Mouse (Mus musculus): Measurements from ENCODE around the gene Ecel1. TPM values are rescaled to one million over a fixed set of nuclear protein-coding genes. Genes with fewer than 3 reads are reported as not detected.
A peak's percentile ranks its signal among the peaks of the same experiment; 100 is the strongest.

Gene Ecel1
- polyA plus RNA-seq (2015; fragmentation: Nextera tagmentation; extraction: Ambion mirVana): 0.94 and 1.1 TPM in 2 replicates

GRCm38 (mm10) chr1:87156199-87156587 lies at the start of gene Ecel1:
Gene Ecel1, minus strand, starts transcription at chr1:87156521.
- Histone ChIP-seq H3K9me3 (ENCODE audit: low read length) (no peaks in the 10 kb centered on the region), H3K9ac (replicated peaks; ENCODE audit: low read length) (no peak within 1 kb of the TSS; the same call in 1 of the 2 replicates), H3K27ac (ENCODE audit: low read length) (no peak within 1 kb of the TSS), H3K4me2 (replicated peaks; ENCODE audit: low read depth, low read length) (peak within 1 kb of the TSS; percentile 62), H3K27me3 (ENCODE audit: insufficient read depth, low read length) (peaks cover 87% of the 10 kb centered on the region), H3K36me3 (ENCODE audit: insufficient read depth, low read length) (no peaks in the 10 kb centered on the region), H3K4me3 (ENCODE audit: low read length) (peak within 1 kb of the TSS; percentile 45), H3K4me1 (ENCODE audit: insufficient read depth, low read length) (peaks cover 21% of the 10 kb centered on the region)
- no peak for ATAC-seq (ENCODE audit: low FRiP score, low TSS enrichment)
- WGBS: 1% methylated on average over 11 of the region's 12 CpGs

GRCm38 (mm10) chr1:87205502-87205901 lies 49.2 kb upstream of the Ecel1 start:
- WGBS: 25% methylated on average over 3 of the region's 3 CpGs
- H3K36me3 ChIP-seq (ENCODE audit: insufficient read depth, low read length): no peaks in the 10 kb centered on the region
- no peak overlapping the region for H3K27ac ChIP-seq (ENCODE audit: low read length)
- peaks cover 9% of the 10 kb centered on the region; the same call in 1 of the 2 replicates for H3K4me1 ChIP-seq (ENCODE audit: insufficient read depth, low read length)
- H3K9ac ChIP-seq (replicated peaks; ENCODE audit: low read length): no peak overlapping the region
- ATAC-seq (ENCODE audit: low FRiP score, low TSS enrichment): peak; percentile 44; the same call in 1 of the 2 replicates
- peaks cover 2% of the 10 kb centered on the region; the same call in 1 of the 2 replicates for H3K9me3 ChIP-seq (ENCODE audit: low read length)
- H3K4me3 ChIP-seq (ENCODE audit: low read length): no peak overlapping the region
- H3K4me2 ChIP-seq (replicated peaks; ENCODE audit: low read depth, low read length): no peak overlapping the region
- H3K27me3 ChIP-seq (ENCODE audit: insufficient read depth, low read length): peaks cover 15% of the 10 kb centered on the region; the same call in 1 of the 2 replicates

GRCm38 (mm10) chr1:87205038-87205437 lies 48.7 kb upstream of the Ecel1 start:
- no peak overlapping the region for H3K27ac ChIP-seq (ENCODE audit: low read length)
- no peak overlapping the region for H3K4me2 ChIP-seq (replicated peaks; ENCODE audit: low read depth, low read length)
- H3K27me3 ChIP-seq (ENCODE audit: insufficient read depth, low read length): peaks cover 15% of the 10 kb centered on the region; the same call in 1 of the 2 replicates
- H3K9ac ChIP-seq (replicated peaks; ENCODE audit: low read length): no peak overlapping the region
- 46% methylated on average over 6 of the region's 6 CpGs for WGBS
- H3K4me3 ChIP-seq (ENCODE audit: low read length): no peak overlapping the region
- no peak for ATAC-seq (ENCODE audit: low FRiP score, low TSS enrichment)
- peaks cover 9% of the 10 kb centered on the region; the same call in 1 of the 2 replicates for H3K4me1 ChIP-seq (ENCODE audit: insufficient read depth, low read length)
- no peaks in the 10 kb centered on the region for H3K36me3 ChIP-seq (ENCODE audit: insufficient read depth, low read length)
- peaks cover 2% of the 10 kb centered on the region; the same call in 1 of the 2 replicates for H3K9me3 ChIP-seq (ENCODE audit: low read length)

- 92% methylated on average over 7 of the region's 7 CpGs for WGBS
- ATAC-seq (ENCODE audit: low FRiP score, low TSS enrichment): no peak
Measured at GRCm38 (mm10) chr1:87204465-87204864, 48.1 kb upstream of the Ecel1 start, which contains the start of gene Chrng. Gene Chrng, plus strand, starts transcription at chr1:87204657.

GRCm38 (mm10) chr1:87203779-87204178 lies 47.5 kb upstream of the Ecel1 start:
- peaks cover 2% of the 10 kb centered on the region; the same call in 1 of the 2 replicates for H3K9me3 ChIP-seq (ENCODE audit: low read length)
- no peak overlapping the region for H3K9ac ChIP-seq (replicated peaks; ENCODE audit: low read length)
- H3K27me3 ChIP-seq (ENCODE audit: insufficient read depth, low read length): peaks cover 15% of the 10 kb centered on the region; the same call in 1 of the 2 replicates
- ATAC-seq (ENCODE audit: low FRiP score, low TSS enrichment): no peak
- no peak overlapping the region for H3K4me2 ChIP-seq (replicated peaks; ENCODE audit: low read depth, low read length)
- WGBS: 78% methylated on average over 5 of the region's 5 CpGs
- H3K27ac ChIP-seq (ENCODE audit: low read length): no peak overlapping the region
- peaks cover 9% of the 10 kb centered on the region for H3K4me1 ChIP-seq (ENCODE audit: insufficient read depth, low read length)
- no peaks in the 10 kb centered on the region for H3K36me3 ChIP-seq (ENCODE audit: insufficient read depth, low read length)
- no peak overlapping the region for H3K4me3 ChIP-seq (ENCODE audit: low read length)

More at GRCm38 (mm10) chr1:87204465-87204864, 48.1 kb upstream of the Ecel1 start, which contains the start of gene Chrng:
- H3K9ac ChIP-seq (replicated peaks; ENCODE audit: low read length): no peak within 1 kb of the TSS
- peaks cover 9% of the 10 kb centered on the region; the same call in 1 of the 2 replicates for H3K4me1 ChIP-seq (ENCODE audit: insufficient read depth, low read length)
- H3K27ac ChIP-seq (ENCODE audit: low read length): no peak within 1 kb of the TSS
- peaks cover 15% of the 10 kb centered on the region; the same call in 1 of the 2 replicates for H3K27me3 ChIP-seq (ENCODE audit: insufficient read depth, low read length)
- H3K36me3 ChIP-seq (ENCODE audit: insufficient read depth, low read length): no peaks in the 10 kb centered on the region
- H3K9me3 ChIP-seq (ENCODE audit: low read length): peaks cover 2% of the 10 kb centered on the region; the same call in 1 of the 2 replicates
- H3K4me3 ChIP-seq (ENCODE audit: low read length): no peak within 1 kb of the TSS
- H3K4me2 ChIP-seq (replicated peaks; ENCODE audit: low read depth, low read length): no peak within 1 kb of the TSS

GRCm38 (mm10) chr1:87201848-87202247 lies 45.5 kb upstream of the Ecel1 start:
- ATAC-seq (ENCODE audit: low FRiP score, low TSS enrichment): no peak
- Histone ChIP-seq H3K9me3 (ENCODE audit: low read length) (peaks cover 2% of the 10 kb centered on the region; the same call in 1 of the 2 replicates), H3K4me1 (ENCODE audit: insufficient read depth, low read length) (peaks cover 14% of the 10 kb centered on the region), H3K9ac (replicated peaks; ENCODE audit: low read length) (no peak overlapping the region), H3K27ac (ENCODE audit: low read length) (no peak overlapping the region), H3K4me3 (ENCODE audit: low read length) (no peak overlapping the region), H3K4me2 (replicated peaks; ENCODE audit: low read depth, low read length) (no peak overlapping the region), H3K27me3 (ENCODE audit: insufficient read depth, low read length) (peaks cover 3% of the 10 kb centered on the region; the same call in 1 of the 2 replicates), H3K36me3 (ENCODE audit: insufficient read depth, low read length) (no peaks in the 10 kb centered on the region)
- WGBS: 62% methylated on average over 1 of the region's 1 CpGs

GRCm38 (mm10) chr1:87200811-87201210 lies 44.5 kb upstream of the Ecel1 start:
- H3K9me3 ChIP-seq (ENCODE audit: low read length): peaks cover 2% of the 10 kb centered on the region; the same call in 1 of the 2 replicates
- H3K4me2 ChIP-seq (replicated peaks; ENCODE audit: low read depth, low read length): no peak overlapping the region
- no peaks in the 10 kb centered on the region for H3K36me3 ChIP-seq (ENCODE audit: insufficient read depth, low read length)
- 63% methylated on average over 2 of the region's 2 CpGs for WGBS
- no peak overlapping the region for H3K4me3 ChIP-seq (ENCODE audit: low read length)
- ATAC-seq (ENCODE audit: low FRiP score, low TSS enrichment): no peak
- no peaks in the 10 kb centered on the region for H3K27me3 ChIP-seq (ENCODE audit: insufficient read depth, low read length)
- no peak overlapping the region for H3K27ac ChIP-seq (ENCODE audit: low read length)
- peaks cover 10% of the 10 kb centered on the region for H3K4me1 ChIP-seq (ENCODE audit: insufficient read depth, low read length)
- H3K9ac ChIP-seq (replicated peaks; ENCODE audit: low read length): no peak overlapping the region

GRCm38 (mm10) chr1:87198119-87199065 lies 42.1 kb upstream of the Ecel1 start:
- H3K4me1 ChIP-seq (ENCODE audit: insufficient read depth, low read length): peaks cover 5% of the 10 kb centered on the region; the same call in 1 of the 2 replicates
- no peaks in the 10 kb centered on the region for H3K27me3 ChIP-seq (ENCODE audit: insufficient read depth, low read length)
- ATAC-seq (ENCODE audit: low FRiP score, low TSS enrichment): peak; percentile 69
- no peaks in the 10 kb centered on the region for H3K36me3 ChIP-seq (ENCODE audit: insufficient read depth, low read length)
- no peak overlapping the region for H3K4me2 ChIP-seq (replicated peaks; ENCODE audit: low read depth, low read length)
- H3K9me3 ChIP-seq (ENCODE audit: low read length): peaks cover 2% of the 10 kb centered on the region; the same call in 1 of the 2 replicates
- 53% methylated on average over 12 of the region's 12 CpGs for WGBS
- H3K27ac ChIP-seq (ENCODE audit: low read length): no peak overlapping the region
- no peak overlapping the region for H3K4me3 ChIP-seq (ENCODE audit: low read length)
- no peak overlapping the region for H3K9ac ChIP-seq (replicated peaks; ENCODE audit: low read length)

- Histone ChIP-seq H3K4me2 (replicated peaks; ENCODE audit: low read depth, low read length) (no peak overlapping the region), H3K36me3 (ENCODE audit: insufficient read depth, low read length) (no peaks in the 10 kb centered on the region), H3K4me1 (ENCODE audit: insufficient read depth, low read length) (peaks cover 5% of the 10 kb centered on the region; the same call in 1 of the 2 replicates), H3K27ac (ENCODE audit: low read length) (no peak overlapping the region), H3K4me3 (ENCODE audit: low read length) (no peak overlapping the region), H3K9me3 (ENCODE audit: low read length) (no peaks in the 10 kb centered on the region), H3K27me3 (ENCODE audit: insufficient read depth, low read length) (no peaks in the 10 kb centered on the region), H3K9ac (replicated peaks; ENCODE audit: low read length) (no peak overlapping the region)
- 75% methylated on average over 9 of the region's 9 CpGs for WGBS
- no peak for ATAC-seq (ENCODE audit: low FRiP score, low TSS enrichment)
Measured at GRCm38 (mm10) chr1:87197296-87197695, 41.0 kb upstream of the Ecel1 start.
